Mouse (Mus musculus) embryonic facial prominence, embryonic 15.5 days (tissue): Measurements from ENCODE around the gene Usp24. TPM values are rescaled to one million over a fixed set of nuclear protein-coding genes. Genes with fewer than 3 reads are reported as not detected.

Source experiments
- ATAC-seq: fragments of 200-750 bp; cut with Nextera tagmentation; 2 replicates; pipeline ENCODE4 v1.8.0; 2017; ENCODE audit warnings: low read depth, moderate TSS enrichment; ENCODE audit not compliant: insufficient number of reproducible peaks, low FRiP score, low TSS enrichment
- H3K27ac ChIP-seq: fragments of 300-500 bp; sonication (generic); replicated peaks from 2 replicates; pipeline ENCODE4 v1.5.1; 2015; ENCODE audit warnings: mild to moderate bottlenecking, inconsistent platforms
- H3K27me3 ChIP-seq: fragments of 300-500 bp; sonication (generic); 2 replicates; pipeline ENCODE4 v1.6.1; 2015; ENCODE audit warnings: inconsistent platforms
- H3K36me3 ChIP-seq: fragments of 300-500 bp; sonication (generic); 2 replicates; pipeline ENCODE4 v1.6.1; 2015; ENCODE audit warnings: mild to moderate bottlenecking, inconsistent platforms
- H3K4me1 ChIP-seq: fragments of 300-500 bp; sonication (generic); 2 replicates; pipeline ENCODE4 v1.6.1; 2015; ENCODE audit warnings: inconsistent platforms
- H3K4me2 ChIP-seq: fragments of 300-500 bp; sonication (generic); replicated peaks from 2 replicates; pipeline ENCODE4 v1.6.1; 2015; ENCODE audit warnings: mild to moderate bottlenecking, inconsistent platforms
- H3K4me3 ChIP-seq: fragments of 300-500 bp; sonication (generic); replicated peaks from 2 replicates; pipeline ENCODE4 v1.5.1; 2015; ENCODE audit warnings: mild to moderate bottlenecking, inconsistent platforms
- H3K9ac ChIP-seq: fragments of 300-500 bp; sonication (generic); 2 replicates; pipeline ENCODE4 v1.6.1; 2015; ENCODE audit warnings: inconsistent platforms
- H3K9me3 ChIP-seq: fragments of 300-500 bp; sonication (generic); replicated peaks from 2 replicates; pipeline ENCODE4 v1.6.1; 2016; ENCODE audit warnings: inconsistent platforms
- WGBS: fragments of 180-500 bp; shearing (Covaris S2); methylation state at CpG from one replicate; pipeline ENCODE4 v1.1.7; 2015; 5-methylcytosine and 5-hydroxymethylcytosine counted together
- polyA plus RNA-seq: library from polyadenylated mRNA; unstranded; fragments of >200 nt; fragmentation: Nextera tagmentation; extraction: Ambion mirVana; gene quantifications from 2 replicates; pipeline ENCODE4 v1.2.1, GENCODE M21; 2015

Usp24 gene
- polyA plus RNA-seq, 1 experiment from 2014 or later: 8.7 TPM

GRCm38 (mm10) chr4:106462524-106462923 is 146.5 kb downstream of the Usp24 start:
- WGBS: 73% methylated on average over 5 of the region's 5 CpGs
- Histone ChIP-seq H3K4me1 (peaks cover 13% of the 10 kb centered on the region), H3K4me2 (no peak overlapping the region), H3K27me3 (peaks cover 29% of the 10 kb centered on the region), H3K9me3 (no peaks in the 10 kb centered on the region), H3K4me3 (no peak overlapping the region), H3K9ac (no peak overlapping the region), H3K27ac (no peak overlapping the region), H3K36me3 (no peaks in the 10 kb centered on the region)
- ATAC-seq: no peak

GRCm38 (mm10) chr4:106463174-106463801 is 147.3 kb downstream of the Usp24 start:
- H3K27me3 ChIP-seq: peaks cover 29% of the 10 kb centered on the region
- peak overlapping the region; percentile 10; the same call in 1 of the 2 replicates for H3K9ac ChIP-seq
- peak overlapping the region; percentile 81 for H3K4me2 ChIP-seq
- no peak overlapping the region for H3K27ac ChIP-seq
- peak overlapping the region; percentile 43 for H3K4me3 ChIP-seq
- H3K9me3 ChIP-seq: no peaks in the 10 kb centered on the region
- ATAC-seq: no peak
- WGBS: 29% methylated on average over 21 of the region's 21 CpGs
- no peaks in the 10 kb centered on the region for H3K36me3 ChIP-seq
- peaks cover 13% of the 10 kb centered on the region for H3K4me1 ChIP-seq

DNA sequence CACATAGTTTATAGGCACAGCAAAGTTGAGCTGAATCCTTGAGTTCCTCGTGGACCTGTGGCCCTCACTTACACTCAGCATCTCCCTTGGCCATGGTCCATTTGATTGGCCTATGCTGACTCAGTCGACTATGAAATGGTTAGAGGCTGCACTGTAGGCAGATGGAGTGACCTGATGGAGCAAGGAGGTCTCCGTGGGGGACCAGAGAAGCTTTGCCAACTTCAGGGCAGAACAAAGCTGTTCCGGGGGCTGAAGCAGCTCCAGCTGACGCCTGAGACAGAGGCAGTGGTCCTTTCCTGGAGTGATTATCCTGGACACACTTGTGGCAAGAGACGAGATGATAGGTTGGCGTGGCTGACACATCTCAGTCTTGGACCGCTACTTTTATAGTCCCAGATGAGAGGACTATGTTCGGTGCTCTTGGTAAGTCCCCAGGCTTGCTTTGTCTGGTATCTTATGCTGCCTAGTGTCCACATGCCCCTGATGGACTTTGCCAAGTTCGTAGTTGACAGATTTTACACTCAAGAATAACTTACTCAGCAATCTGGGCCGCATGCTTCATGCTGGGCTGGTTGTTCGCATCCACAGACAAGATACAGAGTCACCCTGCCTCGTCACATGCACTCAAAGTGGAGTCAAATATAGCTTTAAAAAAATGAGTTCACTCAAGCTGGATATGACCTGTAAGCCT is 151.6 kb downstream of the Usp24 start:
- Histone ChIP-seq H3K4me1 (peaks cover 13% of the 10 kb centered on the region), H3K9me3 (no peaks in the 10 kb centered on the region), H3K9ac (no peak overlapping the region), H3K27me3 (peaks cover 27% of the 10 kb centered on the region), H3K4me3 (no peak overlapping the region), H3K27ac (no peak overlapping the region), H3K4me2 (no peak overlapping the region), H3K36me3 (no peaks in the 10 kb centered on the region)
- 79% methylated on average over 13 of the region's 13 CpGs for WGBS
- no peak for ATAC-seq

GRCm38 (mm10) chr4:106470921-106471320 is 154.9 kb downstream of the Usp24 start:
- Histone ChIP-seq H3K9me3 (no peaks in the 10 kb centered on the region), H3K4me2 (no peak overlapping the region), H3K27ac (no peak overlapping the region), H3K4me3 (no peak overlapping the region), H3K9ac (no peak overlapping the region), H3K36me3 (no peaks in the 10 kb centered on the region), H3K4me1 (no peaks in the 10 kb centered on the region), H3K27me3 (no peaks in the 10 kb centered on the region)
- ATAC-seq: no peak
- WGBS: 68% methylated on average over 5 of the region's 5 CpGs

GRCm38 (mm10) chr4:106472335-106472734 is 156.3 kb downstream of the Usp24 start:
- 0 out of 2 replicates have a peak, but pooled peaks have one; percentile 27 for ATAC-seq

DNA sequence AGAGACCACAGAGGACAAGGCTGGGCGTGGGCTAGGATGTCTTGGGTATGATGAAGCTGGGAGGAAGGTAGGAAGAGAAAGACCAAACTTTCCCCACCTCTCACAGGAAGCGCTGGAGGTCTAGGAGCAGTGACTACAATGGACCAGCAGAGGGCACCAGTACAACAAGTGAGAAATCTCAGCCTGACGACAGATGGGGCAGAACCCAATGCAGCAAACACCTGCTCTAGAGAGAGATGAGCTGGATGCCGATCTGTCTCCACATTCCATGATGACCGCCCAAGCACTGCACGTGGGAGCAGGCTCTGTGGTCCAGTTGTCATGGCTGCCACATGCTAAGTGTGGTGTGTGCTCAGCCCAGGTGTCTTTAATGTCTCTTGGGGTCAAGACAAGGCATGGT is 158.2 kb downstream of the Usp24 start:
- no peak for ATAC-seq
- H3K27me3 ChIP-seq: no peaks in the 10 kb centered on the region
- no peaks in the 10 kb centered on the region for H3K36me3 ChIP-seq
- no peak overlapping the region for H3K4me3 ChIP-seq
- H3K9ac ChIP-seq: no peak overlapping the region
- H3K4me1 ChIP-seq: no peaks in the 10 kb centered on the region
- no peak overlapping the region for H3K27ac ChIP-seq
- 3% methylated on average over 6 of the region's 6 CpGs for WGBS
- no peaks in the 10 kb centered on the region for H3K9me3 ChIP-seq
- H3K4me2 ChIP-seq: no peak overlapping the region

More at GRCm38 (mm10) chr4:106472335-106472734, 156.3 kb downstream of the Usp24 start:
- 13% methylated on average over 3 of the region's 3 CpGs for WGBS
- Histone ChIP-seq H3K9me3 (no peaks in the 10 kb centered on the region), H3K4me3 (no peak overlapping the region), H3K27me3 (no peaks in the 10 kb centered on the region), H3K4me1 (no peaks in the 10 kb centered on the region), H3K4me2 (no peak overlapping the region), H3K27ac (no peak overlapping the region), H3K9ac (no peak overlapping the region), H3K36me3 (no peaks in the 10 kb centered on the region)

DNA sequence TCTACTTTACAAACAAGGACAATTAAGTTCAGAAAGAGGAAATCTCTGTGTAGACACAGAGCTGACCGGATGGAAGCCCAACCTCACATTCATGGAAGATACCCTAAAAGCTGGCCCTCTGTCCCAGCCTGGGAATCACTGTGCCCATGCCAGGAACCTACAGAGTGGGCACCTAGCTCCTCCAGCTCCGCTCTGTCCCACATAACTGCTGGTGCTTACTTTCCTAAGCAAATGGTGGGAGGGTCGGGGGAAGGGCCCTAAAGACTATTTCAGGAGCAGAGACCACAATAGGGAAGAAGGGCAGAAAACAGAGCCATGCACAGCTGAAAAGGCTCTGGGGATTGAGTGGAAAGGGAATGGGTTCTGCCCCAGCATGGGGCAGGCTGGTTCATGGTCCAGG is 164.5 kb downstream of the Usp24 start:
- Histone ChIP-seq H3K4me3 (no peak overlapping the region), H3K27me3 (peaks cover 12% of the 10 kb centered on the region; the same call in 1 of the 2 replicates), H3K9me3 (no peaks in the 10 kb centered on the region), H3K36me3 (no peaks in the 10 kb centered on the region), H3K9ac (no peak overlapping the region), H3K4me1 (no peaks in the 10 kb centered on the region), H3K4me2 (no peak overlapping the region), H3K27ac (no peak overlapping the region)
- ATAC-seq: no peak
- 76% methylated on average over 3 of the region's 3 CpGs for WGBS

DNA sequence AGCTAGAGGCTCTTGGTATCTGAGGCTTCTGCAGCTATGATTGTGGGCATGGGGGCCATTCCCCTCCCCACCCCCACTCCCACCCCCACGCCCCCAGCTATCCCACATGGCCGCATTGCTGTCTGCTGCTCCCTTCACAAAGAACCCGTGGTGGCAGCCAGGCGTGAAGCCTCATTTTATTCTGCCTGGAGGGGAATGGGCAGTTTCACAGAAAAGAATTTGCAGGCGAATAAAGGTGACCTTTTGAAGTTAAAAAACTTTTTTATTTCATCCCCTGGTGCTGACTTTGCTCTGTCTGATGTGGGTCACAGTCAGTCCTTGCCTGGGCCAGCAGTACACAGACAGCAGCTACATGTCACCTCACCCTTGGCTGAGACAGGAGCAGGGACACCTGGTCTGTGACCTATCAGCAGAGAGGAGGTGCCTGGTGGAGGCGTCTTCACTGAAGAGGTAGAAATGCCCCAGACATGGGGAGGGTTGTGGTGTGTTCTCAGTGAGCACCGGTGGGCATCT is 167.3 kb downstream of the Usp24 start:
- no peak overlapping the region for H3K9ac ChIP-seq
- H3K9me3 ChIP-seq: no peaks in the 10 kb centered on the region
- no peak overlapping the region for H3K4me2 ChIP-seq
- H3K27ac ChIP-seq: no peak overlapping the region
- H3K27me3 ChIP-seq: peaks cover 12% of the 10 kb centered on the region; the same call in 1 of the 2 replicates
- no peak for ATAC-seq
- H3K4me1 ChIP-seq: no peaks in the 10 kb centered on the region
- no peaks in the 10 kb centered on the region for H3K36me3 ChIP-seq
- WGBS: 40% methylated on average over 7 of the region's 7 CpGs
- H3K4me3 ChIP-seq: no peak overlapping the region

- WGBS: 89% methylated on average over 1 of the region's 1 CpGs
- no peaks in the 10 kb centered on the region for H3K4me1 ChIP-seq
- no peak overlapping the region for H3K9ac ChIP-seq
- H3K9me3 ChIP-seq: no peaks in the 10 kb centered on the region
- H3K4me2 ChIP-seq: no peak overlapping the region
- no peaks in the 10 kb centered on the region for H3K36me3 ChIP-seq
- H3K27me3 ChIP-seq: peaks cover 12% of the 10 kb centered on the region; the same call in 1 of the 2 replicates
- ATAC-seq: no peak
- H3K27ac ChIP-seq: no peak overlapping the region
- H3K4me3 ChIP-seq: no peak overlapping the region
Observed at GRCm38 (mm10) chr4:106483831-106484230, 167.8 kb downstream of the Usp24 start.

DNA sequence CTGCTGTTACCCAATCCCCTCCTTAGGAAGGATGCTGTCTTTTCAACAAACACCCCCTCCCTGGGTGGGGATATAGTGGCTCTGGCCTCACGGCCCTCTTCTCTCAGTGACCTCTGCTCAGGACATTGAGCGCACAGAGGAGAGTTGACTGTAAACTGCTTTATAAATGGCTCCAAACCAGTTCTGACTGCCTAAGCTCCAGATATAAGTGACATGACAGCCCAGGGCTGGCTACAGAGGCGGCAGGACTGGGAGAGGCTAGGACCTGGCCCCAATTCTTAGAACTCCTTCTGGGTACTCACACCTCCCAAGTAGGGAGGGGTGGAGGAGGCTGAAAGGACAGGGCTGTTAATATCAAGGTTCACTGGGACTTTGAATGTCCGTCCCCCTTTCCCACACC is 174.6 kb downstream of the Usp24 start:
- ATAC-seq: no peak
- 65% methylated on average over 4 of the region's 4 CpGs for WGBS

More for the DNA sequence above, 174.6 kb downstream of the Usp24 start:
- Histone ChIP-seq H3K4me2 (no peak overlapping the region), H3K27ac (no peak overlapping the region), H3K4me1 (no peaks in the 10 kb centered on the region), H3K27me3 (no peaks in the 10 kb centered on the region), H3K4me3 (no peak overlapping the region), H3K9ac (no peak overlapping the region), H3K9me3 (no peaks in the 10 kb centered on the region), H3K36me3 (no peaks in the 10 kb centered on the region)
